Mouse (Mus musculus) neutrophil, adult 83 days (primary cell): ENCODE measurements around the gene BC005561. TPM values are rescaled to one million over a fixed set of nuclear protein-coding genes. Genes with fewer than 3 reads are reported as not detected.

Experiments used
- total RNA-seq, 2 experiments: library from RNA; stranded (reverse); gene quantifications; one replicate each; pipeline ENCODE4 v1.2.4; 2023

The BC005561 gene
- 1 to 10 TPM; 2.8 to 3.1 TPM for total RNA-seq

DNA sequence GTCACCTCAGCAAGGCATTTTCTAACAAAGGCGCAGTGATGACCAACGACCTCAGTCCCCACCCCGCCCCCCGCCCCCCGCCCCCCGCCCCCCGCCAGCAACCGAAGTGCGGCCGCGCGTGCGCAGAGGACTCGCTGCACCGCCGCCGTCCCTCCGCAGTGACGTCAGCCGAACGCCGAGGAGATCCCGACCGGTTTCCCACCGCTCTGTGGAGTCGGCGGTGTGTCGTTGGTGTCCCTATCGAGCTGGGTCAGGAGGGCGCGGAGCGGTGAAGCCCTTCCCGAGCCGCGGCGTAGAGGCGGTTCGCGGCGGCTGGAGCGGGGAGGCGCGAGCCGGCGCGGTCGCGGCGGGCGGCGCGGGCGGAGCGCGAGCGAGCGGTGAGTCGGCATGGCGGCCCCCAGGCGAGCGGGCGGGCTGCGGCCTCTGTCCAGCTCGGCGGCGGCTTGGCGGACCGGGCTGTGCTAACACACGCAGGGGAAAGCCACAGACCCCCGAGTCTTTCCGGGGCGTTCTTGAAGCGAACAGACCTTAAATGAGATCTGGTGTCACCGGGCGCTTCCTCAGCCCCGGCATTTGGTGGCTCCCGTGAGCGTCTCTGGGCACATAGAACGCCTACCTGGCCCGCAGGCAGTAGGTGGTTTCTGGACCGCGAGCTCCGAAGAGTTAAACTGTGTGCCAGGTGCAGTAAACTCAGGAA, at the start of gene BC005561:
TSS of gene BC005561 (plus strand) at position 158 of the 697 bp plus-strand sequence.

DNA sequence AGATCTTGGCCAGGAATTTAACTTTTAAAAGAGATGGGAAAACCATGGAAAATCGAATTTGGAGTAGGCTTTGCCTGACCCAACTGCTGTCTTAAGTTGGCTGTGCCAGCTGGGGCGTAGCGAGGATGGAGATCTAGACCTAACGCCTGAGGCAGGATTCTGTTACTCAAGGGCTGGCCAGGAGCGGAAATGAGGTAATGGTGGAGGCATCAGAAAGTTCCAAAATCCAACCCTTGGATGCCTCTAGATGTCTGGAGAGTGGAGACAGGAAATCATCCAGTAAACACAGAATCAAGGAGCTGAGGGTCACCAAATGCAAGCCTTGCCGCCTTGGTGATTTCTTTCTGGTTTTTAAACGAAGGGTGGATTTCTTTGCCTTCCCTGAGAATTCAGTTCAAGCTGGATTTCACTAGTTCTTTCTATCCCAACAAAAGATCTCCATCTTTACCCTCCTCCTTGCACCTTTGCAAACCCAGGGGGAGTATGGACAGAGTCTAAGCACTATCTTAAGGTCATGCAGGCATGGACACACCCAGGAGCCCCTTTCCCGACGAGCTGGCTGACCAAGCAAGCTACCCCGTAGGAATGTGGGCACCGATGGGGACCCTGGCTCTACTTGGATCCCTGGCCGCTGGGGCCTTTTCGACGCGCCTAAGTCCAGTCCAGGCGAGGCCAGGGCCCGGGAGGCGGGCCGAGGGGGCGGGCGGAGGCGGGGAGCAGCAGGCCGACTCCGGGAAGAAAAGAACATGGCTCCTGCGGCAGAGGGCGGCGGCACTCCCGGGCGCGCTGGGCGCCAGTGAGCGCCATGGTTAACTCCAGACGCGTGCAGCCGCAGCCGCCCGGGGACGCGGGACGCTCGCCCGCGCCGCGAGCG, 49.1 kb upstream of the BC005561 start, which contains the start of gene Pkd2:
TSS of gene Pkd2 (plus strand) at position 619 of the 874 bp plus-strand sequence.

Other genes starting within 250 kb of the BC005561 start
- 1 to 10 TPM; 3.2 to 5.7 TPM for gene Ibsp, start 209.2 kb upstream of the BC005561 start, total RNA-seq
- not detected for gene Mepe, start 183.0 kb upstream of the BC005561 start, total RNA-seq
- 10 to 100 TPM in 1 of 2 experiments, 1 to 10 TPM in 1; 7.7 to 11.9 TPM for gene Spp1, start 73.2 kb upstream of the BC005561 start, total RNA-seq
- gene Pkd2, start 48.9 kb upstream of the BC005561 start, total RNA-seq, result 1 to 10 TPM; 1.4 to 2.0 TPM